Mouse (Mus musculus) limb, embryonic 12.5 days (tissue): ENCODE measurements around the gene Entpd3. TPM values are rescaled to one million over a fixed set of nuclear protein-coding genes. Genes with fewer than 3 reads are reported as not detected.

Experiments
- ATAC-seq: fragments of 200-750 bp; cut with Nextera tagmentation; 2 replicates; pipeline ENCODE4 v1.8.0; 2017; ENCODE audit warnings: low read depth, moderate TSS enrichment; ENCODE audit not compliant: insufficient number of reproducible peaks, insufficient read depth, low FRiP score, low TSS enrichment
- H3K27ac ChIP-seq: fragments of 300-500 bp; sonication (generic); 2 replicates; pipeline ENCODE4 v1.5.1; 2016; ENCODE audit warnings: mild to moderate bottlenecking, moderate library complexity
- H3K27me3 ChIP-seq: fragments of 300-500 bp; sonication (generic); 2 replicates; pipeline ENCODE4 v1.6.1; 2016; ENCODE audit warnings: mild to moderate bottlenecking, moderate library complexity
- H3K36me3 ChIP-seq: fragments of 300-500 bp; sonication (generic); 2 replicates; pipeline ENCODE4 v1.6.1; 2016; ENCODE audit warnings: mild to moderate bottlenecking, moderate library complexity
- H3K4me1 ChIP-seq: fragments of 300-500 bp; sonication (generic); replicated peaks from 2 replicates; pipeline ENCODE4 v1.6.1; 2016
- H3K4me2 ChIP-seq: fragments of 300-500 bp; sonication (generic); 2 replicates; pipeline ENCODE4 v1.6.1; 2016; ENCODE audit warnings: mild to moderate bottlenecking, moderate library complexity
- H3K4me3 ChIP-seq: fragments of 300-500 bp; sonication (generic); replicated peaks from 2 replicates; pipeline ENCODE4 v1.5.1; 2016; ENCODE audit warnings: mild to moderate bottlenecking
- H3K9ac ChIP-seq: fragments of 300-500 bp; sonication (generic); replicated peaks from 2 replicates; pipeline ENCODE4 v1.6.1; 2016; ENCODE audit warnings: mild to moderate bottlenecking, moderate library complexity
- H3K9me3 ChIP-seq: fragments of 300-500 bp; sonication (generic); 2 replicates; pipeline ENCODE4 v1.6.1; 2016; ENCODE audit warnings: mild to moderate bottlenecking, moderate library complexity
- WGBS: fragments of 180-500 bp; shearing (Covaris S2); methylation state at CpG from one replicate; pipeline ENCODE4 v1.1.7; 2016; 5-methylcytosine and 5-hydroxymethylcytosine counted together
- polyA plus RNA-seq: library from polyadenylated mRNA; unstranded; fragments of >200 nt; fragmentation: Nextera tagmentation; extraction: Ambion mirVana; gene quantifications from 2 replicates; pipeline ENCODE4 v1.2.1, GENCODE M21; 2016

The Entpd3 gene
- polyA plus RNA-seq, 1 experiment from 2014 or later: 0.26 TPM

DNA sequence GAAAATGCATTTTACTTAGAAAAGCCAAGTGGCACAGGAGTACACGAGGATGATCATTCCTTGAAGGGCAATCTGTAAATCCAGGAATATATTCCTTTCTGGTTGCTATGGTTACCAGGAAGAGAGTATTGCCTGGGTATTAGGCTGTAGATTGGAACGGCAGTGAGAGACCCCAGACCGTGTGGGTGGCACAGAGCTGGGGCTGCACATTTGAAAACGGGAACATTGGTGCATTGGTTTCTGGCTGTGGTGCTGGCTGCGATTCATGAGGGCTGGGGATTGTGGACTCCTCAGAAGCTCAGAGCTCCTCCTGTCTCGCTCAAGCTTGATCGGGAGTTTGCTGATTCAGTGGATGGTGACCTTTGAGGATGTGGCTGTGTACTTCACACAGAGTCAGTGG, 40.2 kb downstream of the Entpd3 start:
- Histone ChIP-seq H3K9me3 (no peaks in the 10 kb centered on the region), H3K36me3 (peaks cover 15% of the 10 kb centered on the region), H3K27me3 (0 out of 2 replicates have a peak, but pooled peaks cover 4% of the 10 kb centered on the region), H3K9ac (no peak overlapping the region), H3K4me2 (no peak overlapping the region), H3K4me3 (no peak overlapping the region), H3K4me1 (peaks cover 27% of the 10 kb centered on the region), H3K27ac (no peak overlapping the region)
- ATAC-seq: no peak
- 76% methylated on average over 7 of the region's 7 CpGs for WGBS

DNA sequence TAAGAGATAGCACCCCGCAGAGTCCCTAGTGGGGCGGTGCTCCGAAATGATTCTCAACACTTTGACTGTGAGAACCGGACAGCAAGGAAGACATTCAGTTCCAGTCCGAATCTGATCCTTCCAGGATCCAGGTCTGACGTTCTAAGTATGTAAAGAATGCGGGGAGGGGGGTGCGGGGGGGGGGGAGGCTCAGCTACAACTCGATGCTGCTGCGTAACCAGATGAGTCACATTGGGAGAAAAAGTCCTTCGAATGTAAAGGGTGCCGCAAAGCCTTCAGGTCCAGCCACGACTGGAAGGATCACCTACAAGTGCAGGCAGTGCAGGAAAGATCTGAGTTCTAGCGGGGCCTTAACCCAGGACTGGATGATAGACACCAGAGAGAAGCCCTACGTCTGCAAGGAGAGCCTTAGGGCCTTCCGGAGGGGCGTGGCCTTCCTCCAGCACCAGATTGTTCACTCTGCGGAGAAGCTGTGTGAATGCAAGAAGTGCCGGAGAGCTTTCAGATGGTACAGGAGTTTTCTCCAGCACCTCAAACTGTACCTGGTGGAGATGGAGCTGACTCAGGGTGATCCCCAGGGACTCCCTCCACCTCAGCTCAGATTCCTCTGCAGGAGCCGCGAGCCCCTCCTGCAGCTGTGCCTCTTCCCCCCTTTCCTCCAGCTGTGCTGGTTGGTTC, 42.5 kb downstream of the Entpd3 start:
- Histone ChIP-seq H3K27me3 (0 out of 2 replicates have a peak, but pooled peaks cover 4% of the 10 kb centered on the region), H3K4me2 (peak overlapping the region; percentile 87), H3K9ac (peak overlapping the region; percentile 67), H3K9me3 (no peaks in the 10 kb centered on the region), H3K4me3 (peak overlapping the region; percentile 44), H3K4me1 (peaks cover 27% of the 10 kb centered on the region), H3K27ac (peak overlapping the region; percentile 80), H3K36me3 (no peaks in the 10 kb centered on the region)
- ATAC-seq: peak; percentile 57; the same call in 1 of the 2 replicates
- WGBS: 18% methylated on average over 21 of the region's 21 CpGs

DNA sequence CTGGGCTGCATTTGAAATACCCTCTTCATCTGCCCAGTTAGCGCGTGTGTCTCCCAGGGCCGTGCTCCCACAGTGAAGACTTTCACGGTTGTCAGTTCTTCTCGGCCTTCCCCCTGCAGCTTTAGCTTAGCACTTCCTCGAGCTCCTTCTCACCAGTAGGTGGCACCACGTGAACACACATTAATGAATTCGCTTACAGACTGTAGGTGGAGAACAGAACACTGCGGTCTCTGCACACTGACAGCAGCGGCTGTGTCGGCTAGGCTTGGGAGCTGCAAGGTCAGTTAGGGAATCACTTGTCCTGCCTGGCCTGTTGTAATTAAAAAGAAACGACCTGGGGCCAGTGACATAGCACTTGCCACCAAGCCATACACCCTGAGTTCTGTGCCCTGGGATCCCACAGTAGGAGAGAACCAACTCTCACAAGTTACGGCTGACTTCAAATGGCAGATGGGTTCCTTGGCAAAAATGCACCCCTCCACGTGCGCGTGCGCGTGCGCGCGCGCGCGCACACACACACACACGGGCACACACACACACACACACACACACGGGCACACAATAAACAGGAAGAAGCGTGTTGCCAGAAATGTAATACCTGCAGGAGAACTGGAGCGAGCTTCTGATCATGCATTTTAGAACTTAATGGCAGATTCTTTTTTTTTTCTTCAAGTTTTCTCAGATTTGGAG, 43.1 kb downstream of the Entpd3 start:
- peak overlapping the region; percentile 87 for H3K4me2 ChIP-seq
- H3K27ac ChIP-seq: peak overlapping the region; percentile 80
- H3K9ac ChIP-seq: peak overlapping the region; percentile 67
- WGBS: 10% methylated on average over 28 of the region's 28 CpGs
- H3K4me3 ChIP-seq: peak overlapping the region; percentile 44
- H3K27me3 ChIP-seq: 0 out of 2 replicates have a peak, but pooled peaks cover 4% of the 10 kb centered on the region
- ATAC-seq: peak; percentile 71; the same call in 1 of the 2 replicates
- peaks cover 22% of the 10 kb centered on the region for H3K4me1 ChIP-seq
- no peaks in the 10 kb centered on the region for H3K9me3 ChIP-seq
- H3K36me3 ChIP-seq: no peaks in the 10 kb centered on the region

DNA sequence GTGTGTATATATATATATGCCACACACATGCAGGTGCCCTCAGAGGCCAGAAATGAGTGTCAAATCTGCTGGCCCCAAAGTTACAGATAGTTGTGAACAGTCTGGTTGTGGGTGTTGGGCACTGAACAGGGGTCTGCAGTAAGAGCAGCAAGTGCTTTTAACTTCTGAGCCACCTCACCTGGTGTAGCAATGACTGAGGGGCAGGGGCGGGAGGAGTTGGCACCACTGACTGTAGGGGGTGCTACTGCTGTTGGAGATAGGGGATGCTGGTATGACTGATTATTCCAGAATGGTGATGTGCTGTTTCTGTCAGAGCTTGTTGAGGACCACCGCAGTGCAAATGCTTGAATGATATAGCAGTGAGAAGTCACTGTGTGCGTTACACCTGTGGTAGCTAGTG, 43.7 kb downstream of the Entpd3 start:
- Histone ChIP-seq H3K27ac (no peak overlapping the region), H3K4me1 (peaks cover 18% of the 10 kb centered on the region), H3K9me3 (no peaks in the 10 kb centered on the region), H3K4me2 (peak overlapping the region; percentile 87), H3K9ac (peak overlapping the region; percentile 40; the same call in 1 of the 2 replicates), H3K27me3 (0 out of 2 replicates have a peak, but pooled peaks cover 4% of the 10 kb centered on the region), H3K4me3 (peak overlapping the region; percentile 44), H3K36me3 (no peaks in the 10 kb centered on the region)
- no peak for ATAC-seq
- WGBS: 75% methylated on average over 3 of the region's 3 CpGs

GRCm38 (mm10) chr9:120586546-120586945, 46.9 kb downstream of the Entpd3 start:
- H3K27me3 ChIP-seq: 0 out of 2 replicates have a peak, but pooled peaks cover 4% of the 10 kb centered on the region
- H3K4me3 ChIP-seq: no peak overlapping the region
- ATAC-seq: no peak
- H3K27ac ChIP-seq: no peak overlapping the region
- H3K9me3 ChIP-seq: no peaks in the 10 kb centered on the region
- H3K4me2 ChIP-seq: no peak overlapping the region
- H3K36me3 ChIP-seq: no peaks in the 10 kb centered on the region
- no peak overlapping the region for H3K9ac ChIP-seq
- H3K4me1 ChIP-seq: peaks cover 18% of the 10 kb centered on the region
- 14% methylated on average over 3 of the region's 3 CpGs for WGBS

DNA sequence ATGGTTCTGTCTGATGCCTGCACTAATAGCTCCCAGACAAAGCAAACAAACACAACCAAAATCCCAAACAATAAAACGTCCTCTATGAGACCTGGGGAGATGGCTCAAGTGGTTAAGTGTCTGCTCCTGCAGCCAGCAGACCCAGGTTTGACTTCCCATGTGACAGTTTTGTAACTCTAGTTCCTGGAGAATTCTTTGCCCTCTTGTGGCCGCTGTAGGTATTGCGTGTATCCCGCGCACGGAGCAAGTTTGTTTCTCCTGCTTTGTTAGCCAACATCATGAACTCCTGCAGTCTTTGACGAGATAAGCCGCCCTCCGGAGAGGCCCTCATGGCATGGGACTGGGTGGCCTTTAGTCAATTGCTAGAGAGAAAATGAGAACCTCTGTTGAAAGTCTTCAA, 51.9 kb downstream of the Entpd3 start:
- ATAC-seq: no peak
- WGBS: 6% methylated on average over 9 of the region's 9 CpGs
- peaks cover 3% of the 10 kb centered on the region; the same call in 1 of the 2 replicates for H3K4me1 ChIP-seq
- no peaks in the 10 kb centered on the region for H3K9me3 ChIP-seq
- 0 out of 2 replicates have a peak overlapping the region, but pooled peaks have one; percentile 27 for H3K9ac ChIP-seq
- no peaks in the 10 kb centered on the region for H3K27me3 ChIP-seq
- no peak overlapping the region for H3K4me3 ChIP-seq
- no peaks in the 10 kb centered on the region for H3K36me3 ChIP-seq
- no peak overlapping the region for H3K4me2 ChIP-seq
- no peak overlapping the region for H3K27ac ChIP-seq

GRCm38 (mm10) chr9:120593383-120594101, 53.9 kb downstream of the Entpd3 start:
- ATAC-seq: no peak
- no peaks in the 10 kb centered on the region for H3K27me3 ChIP-seq
- no peak overlapping the region for H3K27ac ChIP-seq
- 70% methylated on average over 9 of the region's 9 CpGs for WGBS
- H3K9me3 ChIP-seq: no peaks in the 10 kb centered on the region
- H3K4me1 ChIP-seq: peaks cover 3% of the 10 kb centered on the region; the same call in 1 of the 2 replicates
- no peaks in the 10 kb centered on the region for H3K36me3 ChIP-seq
- H3K4me2 ChIP-seq: no peak overlapping the region
- H3K4me3 ChIP-seq: no peak overlapping the region
- no peak overlapping the region for H3K9ac ChIP-seq

DNA sequence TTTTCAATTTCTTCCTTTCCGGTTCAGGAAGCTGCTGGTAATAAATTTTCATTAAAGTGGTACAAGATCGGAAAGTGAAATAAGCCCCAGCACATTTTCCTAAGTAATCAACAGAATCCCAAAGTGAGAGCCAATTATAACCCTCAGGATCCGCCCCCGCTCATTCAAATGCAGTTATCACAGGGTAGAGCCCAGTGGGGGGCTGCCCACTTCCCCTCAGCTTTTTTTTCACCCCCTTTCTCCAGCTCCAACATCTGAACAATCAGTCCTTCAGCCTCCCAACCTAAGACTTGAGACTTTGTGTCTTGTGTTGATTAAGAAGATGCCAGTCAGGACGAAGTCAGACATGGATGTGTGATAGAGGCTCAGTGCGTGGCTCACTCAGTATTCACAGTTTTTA, 55.2 kb downstream of the Entpd3 start:
- Histone ChIP-seq H3K9ac (no peak overlapping the region), H3K4me1 (peaks cover 3% of the 10 kb centered on the region; the same call in 1 of the 2 replicates), H3K9me3 (no peaks in the 10 kb centered on the region), H3K4me3 (no peak overlapping the region), H3K27ac (no peak overlapping the region), H3K36me3 (no peaks in the 10 kb centered on the region), H3K27me3 (no peaks in the 10 kb centered on the region), H3K4me2 (no peak overlapping the region)
- no peak for ATAC-seq
- WGBS: 54% methylated on average over 6 of the region's 6 CpGs

DNA sequence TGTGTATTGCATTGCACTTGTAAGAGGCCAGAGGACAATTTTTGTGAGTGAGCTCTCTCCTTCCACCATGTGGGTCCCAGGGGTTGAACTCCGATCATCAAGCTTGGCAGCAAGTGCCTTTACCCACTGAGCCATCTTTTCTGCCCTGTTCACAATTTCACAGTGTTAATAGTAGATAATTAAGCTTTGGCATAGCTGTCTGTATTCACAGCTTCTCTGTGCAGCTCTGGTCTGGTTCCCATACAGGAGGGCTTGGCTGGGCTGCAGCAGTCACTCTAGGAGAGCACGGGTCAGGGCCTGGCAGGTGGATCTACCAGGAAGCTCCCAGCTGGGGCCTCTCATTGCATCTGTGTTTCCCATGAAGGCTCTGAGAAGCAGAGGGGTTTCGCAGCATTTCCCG, 55.7 kb downstream of the Entpd3 start:
- no peak overlapping the region for H3K4me3 ChIP-seq
- H3K4me2 ChIP-seq: no peak overlapping the region
- H3K4me1 ChIP-seq: peaks cover 3% of the 10 kb centered on the region; the same call in 1 of the 2 replicates
- WGBS: 73% methylated on average over 4 of the region's 4 CpGs
- H3K27ac ChIP-seq: no peak overlapping the region
- no peaks in the 10 kb centered on the region for H3K27me3 ChIP-seq
- no peaks in the 10 kb centered on the region for H3K36me3 ChIP-seq
- no peak for ATAC-seq
- no peak overlapping the region for H3K9ac ChIP-seq
- H3K9me3 ChIP-seq: no peaks in the 10 kb centered on the region

DNA sequence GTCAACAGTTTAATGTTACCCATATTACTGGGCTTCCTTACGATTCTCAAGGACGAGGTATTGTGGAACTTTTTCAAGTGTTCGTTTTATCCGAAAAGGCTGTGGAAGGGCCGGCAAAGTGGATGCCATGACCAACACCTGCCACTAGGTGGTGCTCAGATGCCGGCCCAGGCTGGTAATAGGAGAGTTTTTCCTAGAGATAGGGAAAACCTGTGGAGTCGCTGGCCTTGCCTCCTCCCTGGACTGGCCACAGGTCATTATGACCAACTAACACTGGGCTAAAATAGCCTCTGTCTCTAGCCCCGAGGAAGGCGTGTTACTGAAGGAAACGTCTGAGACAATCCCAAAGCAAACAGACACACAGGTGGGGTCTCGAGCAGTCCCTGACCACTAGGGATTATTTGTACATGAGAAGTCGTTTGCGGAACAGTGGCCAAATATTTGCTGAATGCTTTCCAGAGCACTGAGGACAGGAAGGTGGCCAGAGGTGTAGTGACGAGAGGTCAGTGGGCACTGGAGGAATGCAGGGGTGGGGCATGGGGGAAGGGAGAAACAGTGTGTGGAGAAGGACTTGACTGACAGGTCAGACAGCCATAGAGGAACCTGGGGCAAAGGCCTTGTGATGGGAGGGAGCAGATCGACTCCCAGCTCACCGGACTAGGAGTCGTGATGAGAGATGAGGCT, 62.0 kb downstream of the Entpd3 start:
- Histone ChIP-seq H3K9ac (no peak overlapping the region), H3K27me3 (no peaks in the 10 kb centered on the region), H3K27ac (no peak overlapping the region; the same call in 1 of the 2 replicates), H3K36me3 (no peaks in the 10 kb centered on the region), H3K4me2 (no peak overlapping the region), H3K4me1 (peaks cover 24% of the 10 kb centered on the region), H3K4me3 (no peak overlapping the region), H3K9me3 (no peaks in the 10 kb centered on the region)
- 19% methylated on average over 17 of the region's 17 CpGs for WGBS
- ATAC-seq: peak; percentile 44; the same call in 1 of the 2 replicates
